Mouse (Mus musculus): ENCODE data around the gene Gfi1b. TPM values are rescaled to one million over a fixed set of nuclear protein-coding genes. Genes with fewer than 3 reads are reported as not detected.

Gfi1b gene
- polyA plus RNA-seq, 1 experiment from 2014 or later: 0.13 TPM

GRCm38 (mm10) chr2:28598692-28599568, 22.9 kb downstream of the Gfi1b start:
- Histone ChIP-seq H3K4me1 (ENCODE audit: control insufficient read depth, insufficient read depth, low read length) (no peaks in the 10 kb centered on the region), H3K9ac (ENCODE audit: low read depth, low read length) (no peak overlapping the region), H3K9me3 (ENCODE audit: control insufficient read depth, low read length) (no peaks in the 10 kb centered on the region), H3K27ac (replicated peaks; ENCODE audit: low read depth, low read length) (no peak overlapping the region), H3K36me3 (ENCODE audit: control insufficient read depth, insufficient read depth, low read length) (no peaks in the 10 kb centered on the region), H3K4me2 (ENCODE audit: low read depth, low read length) (no peak overlapping the region), H3K27me3 (replicated peaks; ENCODE audit: control insufficient read depth, insufficient read depth, low read length) (no peaks in the 10 kb centered on the region), H3K4me3 (ENCODE audit: low read depth, low read length) (no peak overlapping the region)
- DNase-seq (ENCODE audit: low spot score) (no peak), ATAC-seq (ENCODE audit: low read depth) (no peak)
- whole genome bisulfite sequencing: 62% methylated on average over 12 of the region's 12 CpGs

GRCm38 (mm10) chr2:28597733-28598547, 23.8 kb downstream of the Gfi1b start:
- no peak for ATAC-seq (ENCODE audit: low read depth)
- H3K9me3 ChIP-seq (ENCODE audit: control insufficient read depth, low read length): no peaks in the 10 kb centered on the region
- H3K4me2 ChIP-seq (ENCODE audit: low read depth, low read length): no peak overlapping the region
- H3K9ac ChIP-seq (ENCODE audit: low read depth, low read length): no peak overlapping the region
- H3K27me3 ChIP-seq (replicated peaks; ENCODE audit: control insufficient read depth, insufficient read depth, low read length): no peaks in the 10 kb centered on the region; the same call in 1 of the 2 replicates
- H3K4me3 ChIP-seq (ENCODE audit: low read depth, low read length): no peak overlapping the region
- no peaks in the 10 kb centered on the region for H3K36me3 ChIP-seq (ENCODE audit: control insufficient read depth, insufficient read depth, low read length)
- 76% methylated on average over 7 of the region's 7 CpGs for WGBS
- no peak for DNase-seq (ENCODE audit: low spot score)
- H3K27ac ChIP-seq (replicated peaks; ENCODE audit: low read depth, low read length): no peak overlapping the region
- H3K4me1 ChIP-seq (ENCODE audit: control insufficient read depth, insufficient read depth, low read length): no peaks in the 10 kb centered on the region

- no peak overlapping the region for H3K27ac ChIP-seq (replicated peaks; ENCODE audit: low read depth, low read length)
- H3K9me3 ChIP-seq (ENCODE audit: control insufficient read depth, low read length): no peaks in the 10 kb centered on the region
- no peaks in the 10 kb centered on the region for H3K4me1 ChIP-seq (ENCODE audit: control insufficient read depth, insufficient read depth, low read length)
- H3K36me3 ChIP-seq (ENCODE audit: control insufficient read depth, insufficient read depth, low read length): no peaks in the 10 kb centered on the region
- DNase-seq (ENCODE audit: low spot score): no peak
- no peaks in the 10 kb centered on the region; the same call in 1 of the 2 replicates for H3K27me3 ChIP-seq (replicated peaks; ENCODE audit: control insufficient read depth, insufficient read depth, low read length)
- ATAC-seq (ENCODE audit: low read depth): no peak
- H3K4me3 ChIP-seq (ENCODE audit: low read depth, low read length): no peak overlapping the region
- H3K9ac ChIP-seq (ENCODE audit: low read depth, low read length): no peak overlapping the region
- H3K4me2 ChIP-seq (ENCODE audit: low read depth, low read length): no peak overlapping the region
- WGBS: 90% methylated on average over 7 of the region's 7 CpGs
These were observed 24.8 kb downstream of the Gfi1b start for GRCm38 (mm10) chr2:28596998-28597397.

GRCm38 (mm10) chr2:28596021-28596420, 25.8 kb downstream of the Gfi1b start:
- DNase-seq (ENCODE audit: low spot score) (no peak), ATAC-seq (ENCODE audit: low read depth) (no peak)
- Histone ChIP-seq H3K27ac (replicated peaks; ENCODE audit: low read depth, low read length) (no peak overlapping the region), H3K4me2 (ENCODE audit: low read depth, low read length) (no peak overlapping the region), H3K4me3 (ENCODE audit: low read depth, low read length) (no peak overlapping the region), H3K27me3 (replicated peaks; ENCODE audit: control insufficient read depth, insufficient read depth, low read length) (no peaks in the 10 kb centered on the region; the same call in 1 of the 2 replicates), H3K9ac (ENCODE audit: low read depth, low read length) (no peak overlapping the region), H3K36me3 (ENCODE audit: control insufficient read depth, insufficient read depth, low read length) (no peaks in the 10 kb centered on the region), H3K4me1 (ENCODE audit: control insufficient read depth, insufficient read depth, low read length) (no peaks in the 10 kb centered on the region), H3K9me3 (ENCODE audit: control insufficient read depth, low read length) (no peaks in the 10 kb centered on the region)
- 89% methylated on average over 6 of the region's 7 CpGs for WGBS

- Histone ChIP-seq H3K4me1 (ENCODE audit: control insufficient read depth, insufficient read depth, low read length) (no peaks in the 10 kb centered on the region), H3K4me3 (ENCODE audit: low read depth, low read length) (no peak overlapping the region), H3K27me3 (replicated peaks; ENCODE audit: control insufficient read depth, insufficient read depth, low read length) (no peaks in the 10 kb centered on the region; the same call in 1 of the 2 replicates), H3K36me3 (ENCODE audit: control insufficient read depth, insufficient read depth, low read length) (no peaks in the 10 kb centered on the region), H3K27ac (replicated peaks; ENCODE audit: low read depth, low read length) (no peak overlapping the region), H3K9ac (ENCODE audit: low read depth, low read length) (no peak overlapping the region), H3K9me3 (ENCODE audit: control insufficient read depth, low read length) (no peaks in the 10 kb centered on the region), H3K4me2 (ENCODE audit: low read depth, low read length) (no peak overlapping the region)
- DNase-seq (ENCODE audit: low spot score) (peak; percentile 64), ATAC-seq (ENCODE audit: low read depth) (no peak)
- 10% methylated on average over 15 of the region's 15 CpGs for WGBS
These were observed 29.0 kb downstream of the Gfi1b start for GRCm38 (mm10) chr2:28592809-28593208.

- Histone ChIP-seq H3K4me1 (ENCODE audit: control insufficient read depth, insufficient read depth, low read length) (no peaks in the 10 kb centered on the region), H3K36me3 (ENCODE audit: control insufficient read depth, insufficient read depth, low read length) (no peaks in the 10 kb centered on the region), H3K9me3 (ENCODE audit: control insufficient read depth, low read length) (no peaks in the 10 kb centered on the region), H3K27ac (replicated peaks; ENCODE audit: low read depth, low read length) (no peak overlapping the region), H3K27me3 (replicated peaks; ENCODE audit: control insufficient read depth, insufficient read depth, low read length) (no peaks in the 10 kb centered on the region; the same call in 1 of the 2 replicates), H3K9ac (ENCODE audit: low read depth, low read length) (no peak overlapping the region), H3K4me3 (ENCODE audit: low read depth, low read length) (no peak overlapping the region), H3K4me2 (ENCODE audit: low read depth, low read length) (no peak overlapping the region)
- WGBS: 58% methylated on average over 2 of the region's 2 CpGs
- DNase-seq (ENCODE audit: low spot score) (peak; percentile 39), ATAC-seq (ENCODE audit: low read depth) (no peak)
These were observed 30.3 kb downstream of the Gfi1b start for GRCm38 (mm10) chr2:28591479-28591878.

GRCm38 (mm10) chr2:28588574-28588973, 33.2 kb downstream of the Gfi1b start:
- Histone ChIP-seq H3K36me3 (ENCODE audit: control insufficient read depth, insufficient read depth, low read length) (no peaks in the 10 kb centered on the region), H3K9ac (ENCODE audit: low read depth, low read length) (no peak overlapping the region), H3K27ac (replicated peaks; ENCODE audit: low read depth, low read length) (no peak overlapping the region), H3K4me3 (ENCODE audit: low read depth, low read length) (no peak overlapping the region), H3K27me3 (replicated peaks; ENCODE audit: control insufficient read depth, insufficient read depth, low read length) (no peaks in the 10 kb centered on the region; the same call in 1 of the 2 replicates), H3K4me1 (ENCODE audit: control insufficient read depth, insufficient read depth, low read length) (no peaks in the 10 kb centered on the region), H3K4me2 (ENCODE audit: low read depth, low read length) (no peak overlapping the region), H3K9me3 (ENCODE audit: control insufficient read depth, low read length) (no peaks in the 10 kb centered on the region)
- DNase-seq (ENCODE audit: low spot score): no peak
- ATAC-seq (ENCODE audit: low read depth): no peak
- 19% methylated on average over 1 of the region's 1 CpGs for WGBS

- 31% methylated on average over 2 of the region's 2 CpGs for WGBS
- DNase-seq (ENCODE audit: low spot score) (no peak), ATAC-seq (ENCODE audit: low read depth) (no peak)
- H3K36me3 ChIP-seq (ENCODE audit: control insufficient read depth, insufficient read depth, low read length): no peaks in the 10 kb centered on the region
- no peak overlapping the region for H3K9ac ChIP-seq (ENCODE audit: low read depth, low read length)
- H3K4me1 ChIP-seq (ENCODE audit: control insufficient read depth, insufficient read depth, low read length): peaks cover 9% of the 10 kb centered on the region
- H3K27ac ChIP-seq (replicated peaks; ENCODE audit: low read depth, low read length): no peak overlapping the region
- no peak overlapping the region for H3K4me2 ChIP-seq (ENCODE audit: low read depth, low read length)
- H3K4me3 ChIP-seq (ENCODE audit: low read depth, low read length): no peak overlapping the region
- no peaks in the 10 kb centered on the region for H3K27me3 ChIP-seq (replicated peaks; ENCODE audit: control insufficient read depth, insufficient read depth, low read length)
- H3K9me3 ChIP-seq (ENCODE audit: control insufficient read depth, low read length): no peaks in the 10 kb centered on the region
These were observed 36.1 kb downstream of the Gfi1b start for GRCm38 (mm10) chr2:28585730-28586129.
